Mouse (Mus musculus) heart, postnatal 0 days (tissue): ENCODE data around the gene Tfap2c.

Source experiments
- CTCF ChIP-seq: IDR thresholded peaks from 2 replicates; pipeline ENCODE4 v1.5.1; 2016; ENCODE audit warnings: antibody characterized with exemption, control low read depth, low read depth
- EP300 ChIP-seq: IDR thresholded peaks from 2 replicates; pipeline ENCODE4 v1.6.1; 2016; ENCODE audit warnings: antibody characterized with exemption, low read depth

DNA sequence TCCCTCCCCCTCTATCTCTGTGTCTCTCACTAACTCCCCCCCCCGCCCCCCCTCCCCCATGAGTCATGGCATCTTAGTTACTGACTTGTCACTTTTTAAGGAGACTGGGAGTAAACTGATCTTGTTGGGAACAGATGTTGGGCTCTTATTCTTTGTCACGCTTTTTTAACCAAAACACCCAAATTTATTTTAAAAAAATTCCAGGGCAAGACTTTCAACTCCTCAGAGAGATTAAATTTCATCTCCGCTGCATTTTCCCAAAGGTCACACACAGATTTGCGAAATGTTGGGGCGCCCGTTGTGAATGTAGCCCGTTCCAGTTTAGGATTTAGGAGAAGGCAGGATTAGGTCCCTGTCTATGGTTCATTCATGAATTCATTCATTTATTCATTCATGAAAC, 47.7 kb downstream of the Tfap2c start:
- TF ChIP-seq EP300 (no peak), CTCF (no peak)
